Mouse (Mus musculus) erythroblast, embryonic 14.5 days (primary cell): ENCODE measurements around the gene Ckap4. TPM values are rescaled to one million over a fixed set of nuclear protein-coding genes. Genes with fewer than 3 reads are reported as not detected.
"Not testable (repeated sequence)": the region's sequence is repeated elsewhere in the genome, so short reads cannot be mapped to it uniquely, and the experiment has no call there.

ENCODE experiments used
- H3K27me3 ChIP-seq: 2 replicates; pipeline ENCODE4 v1.6.1; 2012; ENCODE audit warnings: inconsistent platforms; ENCODE audit not compliant: control insufficient read depth
- H3K36me3 ChIP-seq: 2 replicates; pipeline ENCODE4 v1.6.1; 2012; ENCODE audit warnings: mild to moderate bottlenecking, inconsistent platforms; ENCODE audit not compliant: control insufficient read depth
- H3K4me1 ChIP-seq: 2 replicates; pipeline ENCODE4 v1.6.1; 2012; ENCODE audit warnings: inconsistent platforms; ENCODE audit not compliant: control insufficient read depth
- H3K4me3 ChIP-seq: replicated peaks from 2 replicates; pipeline ENCODE3; 2012; ENCODE audit warnings: moderate library complexity, mild to moderate bottlenecking, inconsistent platforms
- H3K9me3 ChIP-seq: 2 replicates; pipeline ENCODE4 v1.6.1; 2012; ENCODE audit warnings: low read length, inconsistent platforms, mixed read lengths; ENCODE audit not compliant: control insufficient read depth
- GATA1 ChIP-seq: IDR thresholded peaks from 2 replicates; pipeline ENCODE4 v1.6.1; 2012; ENCODE audit warnings: low read length, inconsistent platforms, mixed read lengths
- TAL1 ChIP-seq: IDR thresholded peaks from 3 replicates; pipeline ENCODE4 v1.6.1; 2012; ENCODE audit warnings: low read length, inconsistent platforms, mixed read lengths
- polyA plus RNA-seq: library from polyadenylated mRNA; stranded (reverse); fragments of >175 nt; gene quantifications from 2 replicates; pipeline ENCODE4 v1.2.3, GENCODE M21; 2012

The Ckap4 gene
- polyA plus RNA-seq, 1 experiment = 0.11 TPM

DNA sequence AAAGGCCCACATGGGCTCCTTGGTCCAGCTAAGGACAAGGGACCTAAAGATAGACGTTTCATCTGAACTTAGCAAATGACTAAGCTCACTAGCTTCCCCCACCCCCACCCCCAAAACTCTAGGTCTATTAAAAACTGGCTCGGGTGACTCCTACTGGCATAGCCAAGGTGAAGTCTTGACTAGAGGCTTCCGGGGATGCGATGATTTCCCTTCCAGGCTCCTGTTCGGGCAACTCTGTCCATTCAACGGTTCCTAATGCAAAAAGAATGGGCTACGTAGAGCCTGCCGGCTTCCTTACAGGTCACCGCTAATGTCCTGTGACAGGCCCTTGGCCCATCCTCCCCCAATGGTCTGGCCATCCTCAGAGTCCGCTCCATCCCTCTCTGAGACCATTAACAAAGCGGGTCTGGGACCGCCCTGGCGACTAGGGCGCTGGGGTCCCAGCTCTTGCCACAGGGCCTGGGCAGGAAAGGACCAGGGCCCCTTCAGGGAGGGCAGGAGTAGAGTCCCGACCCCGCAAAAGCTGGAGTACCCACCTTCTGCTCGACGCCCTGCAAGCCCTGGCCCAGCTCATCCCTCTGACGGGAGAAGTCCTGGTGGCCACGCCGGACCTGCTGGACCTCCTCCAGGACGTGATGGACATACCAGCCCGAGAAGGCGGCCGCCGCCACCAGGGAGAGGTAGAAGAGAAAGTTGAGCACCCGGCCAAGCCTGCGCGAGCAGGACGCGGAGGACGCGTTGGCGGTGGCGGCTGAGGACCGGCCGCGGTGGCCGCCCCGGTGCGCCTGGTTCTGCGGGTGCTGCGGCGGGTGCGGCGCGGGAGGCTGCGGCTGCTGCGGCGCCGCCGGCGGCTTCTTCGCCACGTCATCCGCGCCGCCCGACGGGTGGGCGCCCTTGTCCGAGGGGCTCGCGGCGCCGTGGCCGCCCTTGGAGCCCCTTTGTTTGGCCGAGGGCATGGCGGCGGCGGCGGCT is 665 bp downstream of the Ckap4 start:
- TF ChIP-seq TAL1 (no peak), GATA1 (no peak)
- Histone ChIP-seq H3K27me3 (peaks cover 71% of the 10 kb centered on the region), H3K36me3 (no peaks in the 10 kb centered on the region), H3K4me1 (peaks cover 6% of the 10 kb centered on the region), H3K4me3 (peak overlapping the region; percentile 54), H3K9me3 (peaks cover 8% of the 10 kb centered on the region; the same call in 1 of the 2 replicates)

- Histone ChIP-seq H3K27me3 (peaks cover 70% of the 10 kb centered on the region), H3K4me1 (peaks cover 6% of the 10 kb centered on the region), H3K9me3 (peaks cover 8% of the 10 kb centered on the region; the same call in 1 of the 2 replicates), H3K36me3 (no peaks in the 10 kb centered on the region), H3K4me3 (no peak overlapping the region)
- TF ChIP-seq GATA1 (no peak), TAL1 (no peak)
These were observed 1.5 kb downstream of the Ckap4 start for GRCm38 (mm10) chr10:84532191-84532889.

DNA sequence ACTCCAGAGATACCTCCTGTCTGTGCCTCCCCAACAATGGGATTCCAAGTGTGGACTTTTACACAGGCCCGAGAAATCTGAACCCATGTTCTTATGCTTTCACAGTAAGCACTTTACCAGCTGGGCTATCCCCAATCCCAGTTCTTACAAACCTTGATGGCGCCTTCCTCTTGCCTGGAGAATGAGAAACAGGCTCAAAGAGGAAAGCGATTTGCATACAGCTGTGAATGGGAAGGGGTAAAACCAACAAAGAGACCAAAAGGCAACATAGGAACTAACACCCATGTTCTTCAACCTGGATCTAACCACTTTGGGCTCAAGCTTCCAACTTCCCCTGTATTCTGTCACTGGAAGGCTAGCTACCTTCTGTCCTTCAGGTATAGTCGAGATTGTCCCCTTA is 2.3 kb downstream of the Ckap4 start:
- H3K27me3 ChIP-seq = peaks cover 63% of the 10 kb centered on the region
- H3K36me3 ChIP-seq = no peaks in the 10 kb centered on the region
- peaks cover 8% of the 10 kb centered on the region; the same call in 1 of the 2 replicates for H3K9me3 ChIP-seq
- no peak overlapping the region for H3K4me3 ChIP-seq
- no peak for TF ChIP-seq GATA1
- no peak for TF ChIP-seq TAL1
- H3K4me1 ChIP-seq = peaks cover 6% of the 10 kb centered on the region

DNA sequence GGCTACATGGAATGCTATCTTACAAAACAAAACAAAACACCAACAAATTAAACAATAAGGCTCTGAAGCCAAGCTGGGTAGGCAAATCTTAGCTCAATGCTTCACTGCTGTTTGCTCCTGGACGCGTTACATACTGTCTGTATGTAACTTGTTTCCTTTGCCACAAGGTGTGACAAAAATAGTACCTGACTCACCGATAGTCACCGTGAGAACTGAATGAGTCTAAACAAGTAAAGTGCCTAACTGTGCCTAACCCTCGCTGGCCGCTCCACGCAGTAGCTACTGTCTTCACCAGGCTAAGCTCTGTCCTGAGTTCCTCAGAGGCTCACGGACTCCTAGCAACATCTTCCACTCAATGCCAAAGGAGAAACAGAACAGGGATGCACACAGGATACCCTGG is 3.5 kb downstream of the Ckap4 start:
- Histone ChIP-seq H3K4me1 (peaks cover 6% of the 10 kb centered on the region), H3K36me3 (no peaks in the 10 kb centered on the region), H3K27me3 (peaks cover 51% of the 10 kb centered on the region), H3K9me3 (peaks cover 8% of the 10 kb centered on the region; the same call in 1 of the 2 replicates), H3K4me3 (no peak overlapping the region)
- no peak for TF ChIP-seq GATA1
- no peak for TF ChIP-seq TAL1

DNA sequence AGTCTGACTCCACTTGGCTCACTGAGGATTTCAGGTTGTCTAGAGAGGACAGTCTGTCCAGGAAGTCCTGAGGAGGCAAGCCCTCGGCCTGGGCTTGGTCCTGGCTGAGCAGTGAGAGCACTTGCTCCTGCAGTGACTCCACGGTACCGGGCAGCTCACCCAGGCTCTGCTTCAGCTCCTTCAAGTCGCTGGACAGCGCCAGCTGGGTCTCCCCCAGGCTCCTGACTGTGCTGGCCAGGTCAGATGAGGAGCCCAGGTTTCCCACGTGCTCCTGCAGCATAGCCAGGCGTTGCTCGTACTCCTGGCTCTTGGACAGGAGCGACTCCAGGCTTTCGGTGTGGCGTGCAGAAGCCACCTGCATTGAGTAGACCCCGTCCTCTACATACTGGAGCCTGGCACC is 6.2 kb downstream of the Ckap4 start:
- Histone ChIP-seq H3K9me3 (no peaks in the 10 kb centered on the region), H3K36me3 (no peaks in the 10 kb centered on the region), H3K27me3 (peaks cover 23% of the 10 kb centered on the region), H3K4me3 (no peak overlapping the region), H3K4me1 (no peaks in the 10 kb centered on the region)
- no peak for TF ChIP-seq TAL1
- no peak for TF ChIP-seq GATA1

- no peak for TF ChIP-seq GATA1
- no peak for TF ChIP-seq TAL1
- H3K4me1 ChIP-seq = no peaks in the 10 kb centered on the region
- peaks cover 18% of the 10 kb centered on the region for H3K27me3 ChIP-seq
- H3K9me3 ChIP-seq = no peaks in the 10 kb centered on the region
- no peaks in the 10 kb centered on the region for H3K36me3 ChIP-seq
- no peak overlapping the region for H3K4me3 ChIP-seq
These were observed 6.8 kb downstream of the Ckap4 start for GRCm38 (mm10) chr10:84527070-84527469.

- H3K4me3 ChIP-seq = no peak overlapping the region
- H3K9me3 ChIP-seq = no peaks in the 10 kb centered on the region
- no peak for TF ChIP-seq TAL1
- TF ChIP-seq GATA1 = no peak
- H3K27me3 ChIP-seq = peaks cover 12% of the 10 kb centered on the region
- no peaks in the 10 kb centered on the region for H3K4me1 ChIP-seq
- H3K36me3 ChIP-seq = no peaks in the 10 kb centered on the region
These were observed 7.4 kb downstream of the Ckap4 start for GRCm38 (mm10) chr10:84526488-84526887.

GRCm38 (mm10) chr10:84523682-84524081 is 10.2 kb downstream of the Ckap4 start:
- Histone ChIP-seq H3K36me3 (no peaks in the 10 kb centered on the region), H3K9me3 (no peaks in the 10 kb centered on the region), H3K4me3 (no peak overlapping the region), H3K27me3 (no peaks in the 10 kb centered on the region), H3K4me1 (no peaks in the 10 kb centered on the region)
- TF ChIP-seq TAL1 = no peak

DNA sequence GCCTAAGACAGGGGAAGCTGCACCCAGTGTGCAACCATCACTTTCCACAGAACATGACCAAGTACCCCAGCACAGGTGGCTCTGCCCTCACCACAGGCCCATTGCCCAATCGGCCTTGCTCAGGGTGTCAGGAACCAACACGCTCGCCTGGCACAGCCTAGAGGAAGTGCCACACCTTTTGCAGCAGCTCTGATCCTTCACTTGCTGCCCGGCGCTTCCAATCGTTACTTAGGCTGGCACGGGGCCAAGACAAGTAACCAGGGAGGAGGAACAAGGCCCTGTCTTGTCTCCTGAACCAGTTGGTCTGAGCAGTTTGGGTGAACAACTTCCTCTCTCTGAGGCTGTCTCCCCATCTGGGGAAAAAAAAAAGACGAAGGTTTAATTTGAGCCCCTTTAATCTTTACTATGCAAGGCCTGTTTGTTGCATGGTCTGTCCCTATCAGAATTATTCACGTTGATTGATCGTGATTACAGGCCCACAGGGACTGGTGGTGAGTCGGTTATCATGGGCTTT is 17.4 kb downstream of the Ckap4 start:
- Histone ChIP-seq H3K4me1 (peaks cover 16% of the 10 kb centered on the region), H3K36me3 (no peaks in the 10 kb centered on the region), H3K27me3 (peaks cover 4% of the 10 kb centered on the region; the same call in 1 of the 2 replicates), H3K4me3 (no peak overlapping the region), H3K9me3 (peaks cover 2% of the 10 kb centered on the region; the same call in 1 of the 2 replicates)
- TF ChIP-seq TAL1 (no peak), GATA1 (no peak)

DNA sequence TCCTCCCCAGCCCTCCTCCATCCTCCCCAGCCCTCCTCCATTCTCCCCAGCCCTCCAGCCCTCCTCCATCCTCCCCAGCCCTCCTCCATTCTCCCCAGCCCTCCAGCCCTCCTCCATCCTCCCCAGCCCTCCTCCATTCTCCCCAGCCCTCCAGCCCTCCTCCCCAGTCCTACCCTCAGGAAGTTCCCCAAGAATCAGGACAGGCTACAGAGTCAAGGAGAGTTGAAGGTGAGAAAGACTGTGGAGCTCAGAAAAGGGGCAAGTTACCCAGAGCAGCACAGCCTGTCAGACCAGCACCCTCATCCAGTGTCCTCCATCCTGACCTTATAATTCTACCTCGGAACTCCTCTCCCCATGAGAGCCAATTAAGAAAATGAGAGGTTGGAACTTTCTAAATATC is 17.9 kb downstream of the Ckap4 start:
- not testable (repeated sequence) for H3K9me3 ChIP-seq, H3K36me3 ChIP-seq, H3K4me3 ChIP-seq, H3K27me3 ChIP-seq
- peaks cover 16% of the 10 kb centered on the region for H3K4me1 ChIP-seq
